Mouse (Mus musculus) spleen, postnatal 4 days (tissue): ENCODE data around the gene Skap1.
"Not testable (repeated sequence)": the region's sequence is repeated elsewhere in the genome, so short reads cannot be mapped to it uniquely, and the experiment has no call there.

ENCODE experiments used
- DNase-seq, 2 experiments: peaks; one replicate each; pipeline ENCODE4 v3.0.0; 2022; ENCODE audit warnings: low spot score in 2 of 2

The Skap1 gene

GRCm38 (mm10) chr11:96747555-96747954 lies 283.2 kb downstream of the Skap1 start:
- no peak for DNase-seq

GRCm38 (mm10) chr11:96755298-96755697 lies 290.9 kb downstream of the Skap1 start:
- DNase-seq: no peak

GRCm38 (mm10) chr11:96757421-96757820 lies 293.0 kb downstream of the Skap1 start:
- DNase-seq: no peak

- DNase-seq: no peak
These were observed 294.0 kb downstream of the Skap1 start for GRCm38 (mm10) chr11:96758402-96758801.

- DNase-seq: peak in 1 of 2 experiments; percentile 58
These were observed 295.6 kb downstream of the Skap1 start for GRCm38 (mm10) chr11:96760042-96760441.

- DNase-seq: no peak
These were observed 297.6 kb downstream of the Skap1 start for GRCm38 (mm10) chr11:96761984-96762383.

- DNase-seq: no peak
These were observed 298.5 kb downstream of the Skap1 start for GRCm38 (mm10) chr11:96762742-96763470.

- DNase-seq: no peak
These were observed 300.3 kb downstream of the Skap1 start for GRCm38 (mm10) chr11:96764511-96765350.

GRCm38 (mm10) chr11:96765645-96766044 lies 301.3 kb downstream of the Skap1 start:
- no peak for DNase-seq

- no peak for DNase-seq
These were observed 302.2 kb downstream of the Skap1 start for GRCm38 (mm10) chr11:96766555-96766954.

GRCm38 (mm10) chr11:96767096-96767495 lies 302.7 kb downstream of the Skap1 start:
- DNase-seq: no peak

GRCm38 (mm10) chr11:96768240-96768639 lies 303.8 kb downstream of the Skap1 start:
- DNase-seq: no peak

GRCm38 (mm10) chr11:96771274-96771975 lies 307.0 kb downstream of the Skap1 start:
- DNase-seq: no peak

- no peak for DNase-seq
These were observed 308.0 kb downstream of the Skap1 start for GRCm38 (mm10) chr11:96772413-96772812.

GRCm38 (mm10) chr11:96774536-96774935 lies 310.1 kb downstream of the Skap1 start:
- DNase-seq: no peak

GRCm38 (mm10) chr11:96775063-96775462 lies 310.7 kb downstream of the Skap1 start:
- DNase-seq: no peak

GRCm38 (mm10) chr11:96775665-96776064 lies 311.3 kb downstream of the Skap1 start:
- no peak for DNase-seq

- no peak for DNase-seq
These were observed 311.7 kb downstream of the Skap1 start for GRCm38 (mm10) chr11:96776068-96776467.

- peak; percentile 99 to 100 for DNase-seq
These were observed 312.9 kb downstream of the Skap1 start, which contains the start of gene Snx11 for GRCm38 (mm10) chr11:96776968-96777962. Gene Snx11 (minus strand): TSS chr11:96777559.

GRCm38 (mm10) chr11:96778061-96778627 lies 313.8 kb downstream of the Skap1 start:
- DNase-seq: not testable (repeated sequence)

GRCm38 (mm10) chr11:96780306-96780705 lies 315.9 kb downstream of the Skap1 start:
- DNase-seq: no peak
